Mouse (Mus musculus): Measurements from ENCODE around the gene Cyth1. TPM values are rescaled to one million over a fixed set of nuclear protein-coding genes. Genes with fewer than 3 reads are reported as not detected.
A peak's percentile ranks its signal among the peaks of the same experiment; 100 is the strongest.

The Cyth1 gene
- not detected in 2 replicates for polyA plus RNA-seq (2012; ENCODE audit: insufficient read depth, insufficient read length, low replicate concordance, missing spikeins)

- H3K4me1 ChIP-seq (ENCODE audit: control insufficient read depth, insufficient read depth, low read length): peaks cover 10% of the 10 kb centered on the region
- under 1% methylated on average over 84 of the region's 86 CpGs for WGBS
- TF ChIP-seq CTCF (IDR thresholded peaks at IDR 0.05; ENCODE audit: insufficient read depth, low read depth, low read length): no peak
- no peak for TF ChIP-seq POLR2A (IDR thresholded peaks at IDR 0.05; ENCODE audit: insufficient read depth, low read depth, low read length)
- H3K4me3 ChIP-seq (ENCODE audit: insufficient read depth, low read depth, low read length): peak within 1 kb of the TSS; percentile 89
- peak within 1 kb of the TSS; percentile 69 for H3K27ac ChIP-seq (ENCODE audit: insufficient read depth, low read depth, low read length)
Measured at GRCm38 (mm10) chr11:118248150-118249011, at the start of gene Cyth1. Cyth1 (minus strand) TSS chr11:118248592.

- 88% methylated on average over 3 of the region's 3 CpGs for WGBS
- no peak for TF ChIP-seq CTCF (IDR thresholded peaks at IDR 0.05; ENCODE audit: insufficient read depth, low read depth, low read length)
- TF ChIP-seq POLR2A (IDR thresholded peaks at IDR 0.05; ENCODE audit: insufficient read depth, low read depth, low read length): no peak
- Histone ChIP-seq H3K4me1 (ENCODE audit: control insufficient read depth, insufficient read depth, low read length) (no peaks in the 10 kb centered on the region), H3K4me3 (ENCODE audit: insufficient read depth, low read depth, low read length) (no peak overlapping the region), H3K27ac (ENCODE audit: insufficient read depth, low read depth, low read length) (no peak overlapping the region)
Measured at GRCm38 (mm10) chr11:118297967-118298366, 49.6 kb upstream of the Cyth1 start.

- Histone ChIP-seq H3K27ac (ENCODE audit: insufficient read depth, low read depth, low read length) (no peak overlapping the region), H3K4me3 (ENCODE audit: insufficient read depth, low read depth, low read length) (no peak overlapping the region)
- WGBS: 60% methylated on average over 2 of the region's 2 CpGs
Measured at GRCm38 (mm10) chr11:118295026-118295425, 46.6 kb upstream of the Cyth1 start.

GRCm38 (mm10) chr11:118292671-118293070 lies 44.3 kb upstream of the Cyth1 start:
- Histone ChIP-seq H3K27ac (ENCODE audit: insufficient read depth, low read depth, low read length) (no peak overlapping the region), H3K4me1 (ENCODE audit: control insufficient read depth, insufficient read depth, low read length) (peaks cover 8% of the 10 kb centered on the region), H3K4me3 (ENCODE audit: insufficient read depth, low read depth, low read length) (no peak overlapping the region)
- WGBS: 58% methylated on average over 6 of the region's 6 CpGs
- TF ChIP-seq CTCF (IDR thresholded peaks at IDR 0.05; ENCODE audit: insufficient read depth, low read depth, low read length) (no peak), POLR2A (IDR thresholded peaks at IDR 0.05; ENCODE audit: insufficient read depth, low read depth, low read length) (no peak)

More at GRCm38 (mm10) chr11:118295026-118295425, 46.6 kb upstream of the Cyth1 start:
- no peaks in the 10 kb centered on the region for H3K4me1 ChIP-seq (ENCODE audit: control insufficient read depth, insufficient read depth, low read length)
- TF ChIP-seq POLR2A (IDR thresholded peaks at IDR 0.05; ENCODE audit: insufficient read depth, low read depth, low read length): no peak
- TF ChIP-seq CTCF (IDR thresholded peaks at IDR 0.05; ENCODE audit: insufficient read depth, low read depth, low read length): no peak

- H3K27ac ChIP-seq (ENCODE audit: insufficient read depth, low read depth, low read length): peak within 1 kb of the TSS; percentile 88
- no peak for TF ChIP-seq CTCF (IDR thresholded peaks at IDR 0.05; ENCODE audit: insufficient read depth, low read depth, low read length)
- peak; percentile 88 for TF ChIP-seq POLR2A (IDR thresholded peaks at IDR 0.05; ENCODE audit: insufficient read depth, low read depth, low read length)
- WGBS: under 1% methylated on average over 68 of the region's 68 CpGs
- H3K4me3 ChIP-seq (ENCODE audit: insufficient read depth, low read depth, low read length): peak within 1 kb of the TSS; percentile 89
- H3K4me1 ChIP-seq (ENCODE audit: control insufficient read depth, insufficient read depth, low read length): peaks cover 11% of the 10 kb centered on the region
Measured at GRCm38 (mm10) chr11:118289999-118290889, 41.9 kb upstream of the Cyth1 start, which contains the start of gene Usp36. Usp36 (minus strand) TSS chr11:118290244.

- WGBS: 0% methylated on average over 22 of the region's 22 CpGs
- peak overlapping the region; percentile 89 for H3K4me3 ChIP-seq (ENCODE audit: insufficient read depth, low read depth, low read length)
- H3K27ac ChIP-seq (ENCODE audit: insufficient read depth, low read depth, low read length): peak overlapping the region; percentile 87
- TF ChIP-seq CTCF (IDR thresholded peaks at IDR 0.05; ENCODE audit: insufficient read depth, low read depth, low read length): no peak
- no peak for TF ChIP-seq POLR2A (IDR thresholded peaks at IDR 0.05; ENCODE audit: insufficient read depth, low read depth, low read length)
- H3K4me1 ChIP-seq (ENCODE audit: control insufficient read depth, insufficient read depth, low read length): peaks cover 11% of the 10 kb centered on the region
Measured at GRCm38 (mm10) chr11:118289562-118289961, 41.2 kb upstream of the Cyth1 start.

- H3K4me3 ChIP-seq (ENCODE audit: insufficient read depth, low read depth, low read length): peak overlapping the region; percentile 89
- H3K4me1 ChIP-seq (ENCODE audit: control insufficient read depth, insufficient read depth, low read length): peaks cover 11% of the 10 kb centered on the region
- no peak for TF ChIP-seq POLR2A (IDR thresholded peaks at IDR 0.05; ENCODE audit: insufficient read depth, low read depth, low read length)
- TF ChIP-seq CTCF (IDR thresholded peaks at IDR 0.05; ENCODE audit: insufficient read depth, low read depth, low read length): no peak
- under 1% methylated on average over 16 of the region's 16 CpGs for WGBS
- no peak overlapping the region for H3K27ac ChIP-seq (ENCODE audit: insufficient read depth, low read depth, low read length)
Measured at GRCm38 (mm10) chr11:118289037-118289511, 40.7 kb upstream of the Cyth1 start.

GRCm38 (mm10) chr11:118287573-118287972 lies 39.2 kb upstream of the Cyth1 start:
- TF ChIP-seq CTCF (IDR thresholded peaks at IDR 0.05; ENCODE audit: insufficient read depth, low read depth, low read length) (no peak), POLR2A (IDR thresholded peaks at IDR 0.05; ENCODE audit: insufficient read depth, low read depth, low read length) (no peak)
- H3K4me3 ChIP-seq (ENCODE audit: insufficient read depth, low read depth, low read length): no peak overlapping the region
- H3K4me1 ChIP-seq (ENCODE audit: control insufficient read depth, insufficient read depth, low read length): peaks cover 11% of the 10 kb centered on the region
- WGBS: 94% methylated on average over 9 of the region's 9 CpGs
- H3K27ac ChIP-seq (ENCODE audit: insufficient read depth, low read depth, low read length): no peak overlapping the region

All from olfactory bulb, adult 2 months (tissue).